Mouse (Mus musculus) gastrocnemius, adult 2 months (tissue): ENCODE measurements at regions not wholly inside any gene's neighbourhood (a gene's known extent, or its start where the extent isn't known, plus 50 kb on each side); places are given as distances from the start of the nearest gene placed in this dataset.
A peak's percentile ranks its signal among the peaks of the same experiment; 100 is the strongest.
"Not testable (repeated sequence)": the region's sequence is repeated elsewhere in the genome, so short reads cannot be mapped to it uniquely, and the experiment has no call there.

Experiments used
- DNase-seq: peaks from one replicate; pipeline ENCODE4 v3.0.0; 2022
- H3K27ac ChIP-seq: fragments of 200-600 bp; 2 replicates; pipeline ENCODE4 v1.8.1; 2022; ENCODE audit warnings: mild to moderate bottlenecking
- H3K4me3 ChIP-seq: fragments of 200-600 bp; 2 replicates; pipeline ENCODE4 v1.8.1; 2022; ENCODE audit warnings: mild to moderate bottlenecking, moderate library complexity
- CTCF ChIP-seq: fragments of 200-600 bp; IDR thresholded peaks from 2 replicates; pipeline ENCODE4 v1.8.1; 2022; ENCODE audit warnings: antibody characterized with exemption, mild to moderate bottlenecking, moderate library complexity
- intact Hi-C: fragments of 180-260 bp; cut with DNase I; formaldehyde crosslinking; loops from one replicate; pipeline ENCODE4 v1.15.1; 2025

- no peak for DNase-seq
- no peak overlapping the region for H3K27ac ChIP-seq
- H3K4me3 ChIP-seq = no peak overlapping the region
- intact Hi-C loops = no loop called here
- peak; percentile 12; the same call in 1 of the 2 replicates for TF ChIP-seq CTCF
Observed at GRCm38 (mm10) chr7:62179387-62179786, 167.0 kb upstream of the Ndn start.

GRCm38 (mm10) chr7:62208529-62208928, 137.8 kb upstream of the Ndn start:
- intact Hi-C loops = no loop called here
- TF ChIP-seq CTCF = no peak
- DNase-seq = no peak
- Histone ChIP-seq H3K4me3 (no peak overlapping the region), H3K27ac (no peak overlapping the region)

DNA sequence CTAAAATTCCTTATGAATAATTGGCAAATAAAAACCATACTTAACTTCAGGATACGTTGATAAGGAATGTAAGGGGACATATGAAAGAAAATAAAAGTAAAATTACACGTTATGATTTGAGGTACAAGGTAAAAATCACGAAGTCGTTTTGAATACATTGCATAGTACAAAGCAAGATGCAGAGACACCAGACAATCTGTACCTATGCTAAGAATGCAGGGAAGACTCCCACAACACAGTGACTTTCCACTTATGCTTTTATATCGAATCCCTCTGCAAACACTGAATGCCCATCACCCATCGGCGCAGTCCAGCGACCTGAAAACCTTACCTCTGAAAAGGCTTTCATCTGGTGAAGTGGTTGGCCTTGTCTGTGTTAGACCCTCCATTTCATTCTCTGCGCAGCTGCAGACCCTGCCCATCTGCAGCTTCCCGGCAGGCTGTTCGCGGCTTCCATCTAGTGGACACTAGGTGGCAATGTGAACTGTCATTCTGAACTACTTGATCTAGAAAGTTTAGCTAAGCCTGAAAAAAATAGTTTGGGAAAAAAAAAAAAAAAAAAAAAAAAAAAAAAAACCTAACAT, 137.2 kb upstream of the Ndn start:
- intact Hi-C loops = no loop called here
- TF ChIP-seq CTCF = peak; percentile 31; the same call in 1 of the 2 replicates
- Histone ChIP-seq H3K4me3 (peak overlapping the region; percentile 49), H3K27ac (no peak overlapping the region)
- no peak for DNase-seq

DNA sequence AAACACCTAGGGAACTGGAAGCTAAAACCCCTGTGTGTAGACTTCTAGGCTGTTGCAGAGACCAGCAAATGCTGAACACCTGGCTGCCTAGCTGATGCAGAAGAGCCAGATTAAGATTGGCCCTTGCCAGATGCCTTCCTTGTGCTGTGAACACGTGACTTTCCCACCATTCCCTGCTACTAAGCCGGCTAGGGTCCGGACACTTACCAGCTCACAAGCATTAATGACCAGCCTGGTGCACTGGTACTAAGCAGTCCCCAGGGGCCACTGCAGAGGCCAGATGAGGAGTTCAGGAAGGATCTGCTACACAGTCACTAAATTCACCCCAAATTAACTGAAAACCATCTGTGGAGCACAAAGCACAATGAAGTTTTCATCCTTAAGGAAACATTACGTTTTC, 121.2 kb upstream of the Ndn start:
- TF ChIP-seq CTCF = no peak
- intact Hi-C loops = loop anchor here (5.0 kb wide), 1 partner anchor 157 kb away; no protein-coding TSS in a partner anchor
- no peak for DNase-seq
- H3K27ac ChIP-seq = no peak overlapping the region
- no peak overlapping the region for H3K4me3 ChIP-seq

GRCm38 (mm10) chr7:62227727-62228126, 118.6 kb upstream of the Ndn start:
- no peak for DNase-seq
- peak; percentile 60 for TF ChIP-seq CTCF
- intact Hi-C loops = loop anchor here (5.0 kb wide), 1 partner anchor 155 kb away; no protein-coding TSS in a partner anchor
- H3K27ac ChIP-seq = no peak overlapping the region
- no peak overlapping the region for H3K4me3 ChIP-seq

DNA sequence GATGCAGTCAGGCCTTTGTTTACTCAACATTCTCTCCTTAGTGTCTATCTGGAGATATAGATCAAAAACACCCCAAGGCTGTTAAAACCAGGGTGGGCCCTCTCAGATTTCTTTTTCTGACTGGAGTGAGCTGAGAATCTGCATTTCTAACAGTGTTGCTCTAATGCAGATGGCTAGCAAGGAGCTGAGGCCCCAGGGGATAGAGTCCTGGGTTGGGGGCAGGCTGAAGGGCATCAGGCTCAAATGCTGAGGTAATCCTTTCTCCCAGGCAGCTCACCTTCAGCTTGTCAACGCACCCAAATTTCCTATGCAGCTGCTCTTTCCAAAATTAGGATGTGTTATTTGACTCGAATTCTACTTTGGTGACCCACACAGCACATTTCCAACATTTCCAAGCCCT, 115.7 kb upstream of the Ndn start:
- no peak overlapping the region for H3K27ac ChIP-seq
- H3K4me3 ChIP-seq = no peak overlapping the region
- TF ChIP-seq CTCF = no peak
- intact Hi-C loops = no loop called here
- no peak for DNase-seq

DNA sequence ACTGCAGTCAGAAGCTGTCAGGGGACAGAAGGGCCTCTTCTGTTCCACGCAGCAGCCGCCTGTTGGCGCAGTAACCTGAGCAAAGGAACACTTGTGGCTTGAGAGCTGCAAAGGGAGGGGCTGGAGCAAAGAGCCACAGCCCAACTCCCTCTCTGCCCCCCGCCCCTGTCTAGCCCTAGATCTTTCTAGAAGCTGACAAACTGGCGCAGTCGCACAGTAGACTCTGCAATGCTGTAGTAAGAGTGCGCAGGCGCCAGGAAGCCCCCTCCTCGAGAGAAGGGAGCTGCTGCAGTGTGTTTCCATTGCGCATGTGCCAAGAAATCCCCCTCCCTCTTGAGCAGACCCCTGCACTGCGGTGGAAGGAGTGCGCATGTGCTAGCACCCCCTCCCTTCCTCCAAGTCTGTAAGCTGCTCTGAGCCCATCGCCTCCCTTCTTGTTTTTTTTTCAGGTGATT, 115.2 kb upstream of the Ndn start:
- Histone ChIP-seq H3K4me3 (no peak overlapping the region), H3K27ac (no peak overlapping the region)
- intact Hi-C loops = no loop called here
- TF ChIP-seq CTCF = no peak
- DNase-seq = no peak

DNA sequence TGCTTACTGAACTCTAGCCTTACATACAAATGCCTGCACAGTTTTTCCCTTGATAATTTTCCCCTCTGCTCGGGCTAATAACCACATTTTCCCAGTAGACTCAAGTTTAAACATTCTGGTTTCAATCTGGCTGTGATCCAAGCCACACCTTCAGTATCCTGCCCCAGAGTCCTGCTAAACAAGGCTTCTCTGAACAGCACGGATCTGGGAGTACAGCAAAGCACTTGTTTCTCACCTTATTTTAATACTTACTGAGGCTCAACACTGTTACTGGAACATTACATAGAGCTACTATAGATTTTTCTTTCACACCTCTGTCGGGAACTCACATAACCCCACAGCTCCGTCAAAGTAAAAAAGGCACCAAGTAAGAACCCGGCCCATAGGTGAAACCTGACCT, 114.3 kb upstream of the Ndn start:
- Histone ChIP-seq H3K4me3 (no peak overlapping the region), H3K27ac (no peak overlapping the region)
- intact Hi-C loops = no loop called here
- no peak for TF ChIP-seq CTCF
- DNase-seq = no peak

GRCm38 (mm10) chr7:62234037-62234436, 112.3 kb upstream of the Ndn start:
- intact Hi-C loops = no loop called here
- no peak for TF ChIP-seq CTCF
- no peak overlapping the region for H3K27ac ChIP-seq
- H3K4me3 ChIP-seq = no peak overlapping the region
- DNase-seq = no peak

GRCm38 (mm10) chr7:62235766-62236165, 110.6 kb upstream of the Ndn start:
- H3K4me3 ChIP-seq = no peak overlapping the region
- no peak for TF ChIP-seq CTCF
- intact Hi-C loops = no loop called here
- no peak for DNase-seq
- no peak overlapping the region for H3K27ac ChIP-seq

DNA sequence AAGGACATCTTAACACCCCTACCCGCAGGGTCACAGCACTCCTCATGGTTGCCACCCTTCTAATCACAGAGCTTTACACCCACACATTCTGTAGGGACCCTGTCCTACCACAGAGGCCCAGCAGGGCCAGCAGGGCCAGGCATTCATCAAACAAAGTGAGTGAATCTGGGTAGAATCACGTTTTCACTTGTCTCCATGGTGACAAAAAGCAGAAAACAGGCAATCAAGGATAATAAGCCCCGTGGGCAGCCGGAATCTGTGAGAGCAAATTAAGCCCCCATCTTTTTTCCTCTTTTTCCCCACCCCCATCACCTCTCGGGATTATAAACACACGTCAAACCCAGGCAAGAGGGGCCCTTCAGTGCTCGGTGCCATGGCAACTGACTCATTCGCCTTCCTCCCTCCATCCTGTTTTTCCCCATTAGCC, 84.7 kb upstream of the Ndn start:
- H3K4me3 ChIP-seq = no peak overlapping the region
- no peak for DNase-seq
- intact Hi-C loops = no loop called here
- TF ChIP-seq CTCF = no peak
- no peak overlapping the region for H3K27ac ChIP-seq

DNA sequence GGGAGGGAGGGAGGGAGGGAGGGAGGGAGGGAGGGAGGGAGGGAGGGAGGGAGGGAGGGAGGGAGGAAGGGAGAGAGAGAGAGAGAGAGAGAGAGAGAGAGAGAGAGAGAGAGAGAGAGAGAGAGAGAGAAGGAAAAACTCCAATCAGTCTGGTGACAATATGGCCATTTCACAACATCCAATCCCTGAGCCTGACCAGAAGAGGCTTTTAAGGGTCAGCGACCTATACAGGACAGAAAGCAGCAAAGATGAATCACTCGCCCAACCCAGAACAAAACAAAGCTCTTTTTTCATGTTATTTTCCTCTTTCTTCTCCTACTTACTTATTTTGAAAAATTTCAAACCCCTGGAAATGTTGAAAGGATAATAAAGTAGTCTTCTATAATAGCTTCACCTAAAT, 84.2 kb upstream of the Ndn start:
- H3K4me3 ChIP-seq, DNase-seq, intact Hi-C loops, H3K27ac ChIP-seq: not testable (repeated sequence)

DNA sequence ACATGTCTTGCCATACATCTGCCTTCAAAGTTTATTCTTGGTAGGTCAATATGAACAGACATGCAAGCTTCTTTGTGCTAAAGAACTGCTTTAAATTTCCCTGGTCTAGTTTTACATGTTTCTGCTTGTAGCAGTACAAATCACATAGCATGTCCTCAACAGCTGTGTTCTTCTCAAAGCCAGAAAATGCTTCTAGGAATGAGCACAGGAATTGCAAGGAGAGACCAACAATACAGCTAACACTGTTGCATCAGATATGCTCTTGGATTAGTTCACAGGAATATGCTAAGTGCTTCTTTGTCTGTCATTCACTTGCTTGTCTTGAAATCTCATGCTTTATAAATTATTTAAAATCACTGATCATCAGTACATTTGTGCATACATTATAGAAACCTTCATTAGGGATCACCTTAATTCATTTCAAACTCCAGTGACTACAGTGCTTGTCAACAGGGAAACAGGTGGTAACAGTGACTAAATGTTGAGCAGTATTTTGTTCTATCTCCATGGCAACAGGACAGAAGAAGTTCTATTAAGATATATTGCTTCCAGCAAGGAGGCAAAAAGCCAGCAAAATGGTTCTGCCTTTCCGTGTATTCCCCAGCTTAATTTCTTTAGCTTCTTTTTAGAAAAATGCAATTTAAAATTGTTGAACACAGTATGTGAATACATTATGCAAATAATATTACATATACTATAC, 77.1 kb upstream of the Ndn start:
- H3K27ac ChIP-seq = no peak overlapping the region
- intact Hi-C loops = no loop called here
- no peak for DNase-seq
- no peak overlapping the region for H3K4me3 ChIP-seq
- TF ChIP-seq CTCF = no peak

GRCm38 (mm10) chr7:62276219-62276618, 70.2 kb upstream of the Ndn start:
- intact Hi-C loops = no loop called here
- no peak for TF ChIP-seq CTCF
- no peak overlapping the region for H3K4me3 ChIP-seq
- DNase-seq = no peak
- no peak overlapping the region for H3K27ac ChIP-seq
